Mouse (Mus musculus) E14TG2a.4 (cell line): Measurements from ENCODE around the gene Olfr159.

Source experiments
- H3K27me3 ChIP-seq: 2 replicates; pipeline ENCODE4 v1.6.1; 2014; ENCODE audit warnings: low read length, control low read depth; ENCODE audit not compliant: insufficient read depth
- H3K36me3 ChIP-seq: 2 replicates; pipeline ENCODE4 v1.6.1; 2014; ENCODE audit warnings: low read length, control low read depth; ENCODE audit not compliant: insufficient read depth
- H3K4me1 ChIP-seq: replicated peaks from 2 replicates; pipeline ENCODE4 v1.6.1; 2014; ENCODE audit warnings: low read depth, low read length, control low read depth
- H3K4me3 ChIP-seq: replicated peaks from 2 replicates; pipeline ENCODE4 v1.5.1; 2014; ENCODE audit warnings: mild to moderate bottlenecking, low read length
- H3K9me3 ChIP-seq: 2 replicates; pipeline ENCODE4 v1.6.1; 2014; ENCODE audit warnings: low read length, control low read depth
- CTCF ChIP-seq: conservative IDR thresholded peaks from 2 replicates; pipeline ENCODE4 v1.5.1; 2014; ENCODE audit warnings: low read length
- NANOG ChIP-seq: IDR thresholded peaks from 2 replicates; pipeline ENCODE4 v1.6.1; 2014; ENCODE audit warnings: borderline replicate concordance, low read length, mixed read lengths
- POU5F1 ChIP-seq: IDR thresholded peaks from 2 replicates; pipeline ENCODE4 v1.6.1; 2014; ENCODE audit warnings: low read length, borderline replicate concordance

The Olfr159 gene

GRCm38 (mm10) chr4:43737144-43737543 is 33.7 kb downstream of the Olfr159 start:
- no peaks in the 10 kb centered on the region for H3K9me3 ChIP-seq
- H3K4me3 ChIP-seq, result no peak overlapping the region
- no peak for TF ChIP-seq CTCF
- TF ChIP-seq POU5F1, result no peak
- TF ChIP-seq NANOG, result no peak
- H3K27me3 ChIP-seq, result peaks cover 15% of the 10 kb centered on the region
- no peaks in the 10 kb centered on the region for H3K36me3 ChIP-seq
- peaks cover 30% of the 10 kb centered on the region for H3K4me1 ChIP-seq

- Histone ChIP-seq H3K9me3 (no peaks in the 10 kb centered on the region), H3K36me3 (no peaks in the 10 kb centered on the region), H3K4me1 (peaks cover 20% of the 10 kb centered on the region), H3K27me3 (peaks cover 33% of the 10 kb centered on the region), H3K4me3 (no peak overlapping the region)
- TF ChIP-seq NANOG (no peak), CTCF (no peak), POU5F1 (no peak)
These were observed 37.6 kb downstream of the Olfr159 start for GRCm38 (mm10) chr4:43733186-43733585.

GRCm38 (mm10) chr4:43732171-43732570 is 38.6 kb downstream of the Olfr159 start:
- Histone ChIP-seq H3K4me1 (peaks cover 29% of the 10 kb centered on the region), H3K9me3 (no peaks in the 10 kb centered on the region), H3K27me3 (peaks cover 37% of the 10 kb centered on the region), H3K36me3 (no peaks in the 10 kb centered on the region), H3K4me3 (no peak overlapping the region)
- TF ChIP-seq CTCF (no peak), POU5F1 (no peak), NANOG (no peak)

GRCm38 (mm10) chr4:43730750-43731297 is 40.0 kb downstream of the Olfr159 start:
- Histone ChIP-seq H3K4me3 (no peak overlapping the region), H3K9me3 (no peaks in the 10 kb centered on the region), H3K27me3 (peaks cover 37% of the 10 kb centered on the region), H3K36me3 (no peaks in the 10 kb centered on the region), H3K4me1 (peaks cover 37% of the 10 kb centered on the region)
- TF ChIP-seq NANOG, result no peak
- no peak; the same call in 1 of the 2 replicates for TF ChIP-seq CTCF

GRCm38 (mm10) chr4:43729794-43730550 is 40.8 kb downstream of the Olfr159 start, which contains the start of gene Spaar:
Spaar (plus strand) TSS chr4:43730034.
- Histone ChIP-seq H3K36me3 (no peaks in the 10 kb centered on the region), H3K9me3 (no peaks in the 10 kb centered on the region), H3K4me3 (no peak within 1 kb of the TSS), H3K27me3 (peaks cover 37% of the 10 kb centered on the region), H3K4me1 (peaks cover 37% of the 10 kb centered on the region)
- no peak for TF ChIP-seq NANOG
- no peak for TF ChIP-seq POU5F1
- no peak for TF ChIP-seq CTCF

GRCm38 (mm10) chr4:43729126-43729525 is 41.7 kb downstream of the Olfr159 start:
- peaks cover 37% of the 10 kb centered on the region for H3K27me3 ChIP-seq
- H3K9me3 ChIP-seq, result no peaks in the 10 kb centered on the region
- H3K36me3 ChIP-seq, result no peaks in the 10 kb centered on the region
- no peak overlapping the region for H3K4me3 ChIP-seq
- H3K4me1 ChIP-seq, result peaks cover 37% of the 10 kb centered on the region
- TF ChIP-seq POU5F1, result no peak
- no peak for TF ChIP-seq NANOG
- no peak for TF ChIP-seq CTCF

GRCm38 (mm10) chr4:43728576-43728954 is 42.2 kb downstream of the Olfr159 start:
- Histone ChIP-seq H3K4me3 (no peak overlapping the region), H3K36me3 (no peaks in the 10 kb centered on the region), H3K4me1 (peaks cover 37% of the 10 kb centered on the region), H3K27me3 (peaks cover 37% of the 10 kb centered on the region), H3K9me3 (no peaks in the 10 kb centered on the region)
- TF ChIP-seq NANOG, result no peak
- TF ChIP-seq POU5F1, result no peak

- Histone ChIP-seq H3K27me3 (peaks cover 32% of the 10 kb centered on the region), H3K4me3 (no peak overlapping the region), H3K4me1 (peaks cover 37% of the 10 kb centered on the region), H3K36me3 (no peaks in the 10 kb centered on the region), H3K9me3 (no peaks in the 10 kb centered on the region)
- TF ChIP-seq CTCF, result no peak
- TF ChIP-seq POU5F1, result no peak
- TF ChIP-seq NANOG, result no peak
These were observed 42.9 kb downstream of the Olfr159 start for GRCm38 (mm10) chr4:43727718-43728575.
